Mouse (Mus musculus): ENCODE results near the gene Umod.

GRCm38 (mm10) chr7:119418523-119418922 lies 60.6 kb downstream of the Umod start:
- TF ChIP-seq EP300 (IDR thresholded peaks at IDR 0.05; ENCODE audit: low read depth) = no peak
- no peak for TF ChIP-seq CTCF (IDR thresholded peaks at IDR 0.05; ENCODE audit: low read depth)
